Mouse (Mus musculus) adrenal gland (tissue): Measurements from ENCODE around the gene Camp.

ENCODE experiments used
- intact Hi-C: fragments of 180-260 bp; cut with DNase I; formaldehyde crosslinking; loops from one replicate; pipeline ENCODE4 v1.15.1; 2025
- long read RNA-seq, 2 experiments: library from polyadenylated mRNA; unstranded; transcript quantifications; one replicate each; pipeline ENCODE4 v2.0.0; 2020; ENCODE audit warnings: borderline replicate concordance in 1 of 2; ENCODE audit not compliant: insufficient replicate concordance in 1 of 2

The Camp gene
- long read RNA-seq, experiment 1: 0 reads
- long read RNA-seq, experiment 2: 0 reads

GRCm38 (mm10) chr9:109849312-109849758, at the start of gene Camp:
Gene Camp (minus strand): TSS chr9:109849617.
- intact Hi-C loops: no loop called here

GRCm38 (mm10) chr9:109898027-109898426, 48.6 kb upstream of the Camp start:
- intact Hi-C loops: no loop called here

DNA sequence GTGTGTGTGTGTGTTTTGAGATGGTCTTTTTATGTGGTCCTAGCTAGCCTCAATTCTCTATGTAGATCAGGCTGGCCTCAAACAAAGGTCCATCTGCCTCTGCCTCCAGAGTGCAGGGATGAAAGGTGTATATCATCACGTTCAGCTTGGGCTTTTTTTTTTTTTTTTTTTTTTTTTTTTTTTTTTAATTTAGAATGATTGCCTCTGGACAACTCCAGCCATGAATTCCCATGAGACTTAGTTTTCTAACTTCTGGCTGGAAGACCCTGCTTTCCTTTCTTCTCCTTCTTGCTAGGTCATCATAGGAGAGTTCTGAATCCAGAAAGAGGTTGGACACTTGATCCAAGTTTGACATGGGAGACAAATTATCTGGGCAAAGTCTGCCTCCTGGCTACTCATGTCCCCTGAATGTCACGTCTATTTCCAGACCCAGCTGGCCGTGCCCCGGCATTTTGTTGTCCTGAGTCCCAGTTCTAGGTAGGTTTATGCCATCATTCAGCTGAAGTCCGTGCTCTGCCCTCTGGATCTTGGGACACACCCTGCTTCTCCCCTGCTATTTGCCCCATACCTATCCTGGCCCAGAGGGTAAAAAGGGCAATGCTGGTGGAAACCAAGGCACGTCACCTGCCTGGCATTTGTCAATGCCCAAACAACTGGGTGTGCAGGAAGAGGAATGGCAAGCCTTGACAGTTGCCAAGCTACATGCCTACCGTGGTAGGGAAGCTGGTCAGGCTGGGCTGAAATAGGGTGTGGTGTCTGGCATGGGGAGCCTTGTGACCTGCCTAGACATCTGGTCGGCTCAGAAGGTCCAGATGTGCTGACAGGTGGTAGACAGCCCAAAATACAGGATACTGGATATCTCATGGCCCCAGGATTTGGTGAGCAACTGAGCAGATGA, 47.1 kb upstream of the Camp start:
- intact Hi-C loops: loop anchor here (2.0 kb wide), 1 partner anchor 38 kb away; no protein-coding TSS in a partner anchor

DNA sequence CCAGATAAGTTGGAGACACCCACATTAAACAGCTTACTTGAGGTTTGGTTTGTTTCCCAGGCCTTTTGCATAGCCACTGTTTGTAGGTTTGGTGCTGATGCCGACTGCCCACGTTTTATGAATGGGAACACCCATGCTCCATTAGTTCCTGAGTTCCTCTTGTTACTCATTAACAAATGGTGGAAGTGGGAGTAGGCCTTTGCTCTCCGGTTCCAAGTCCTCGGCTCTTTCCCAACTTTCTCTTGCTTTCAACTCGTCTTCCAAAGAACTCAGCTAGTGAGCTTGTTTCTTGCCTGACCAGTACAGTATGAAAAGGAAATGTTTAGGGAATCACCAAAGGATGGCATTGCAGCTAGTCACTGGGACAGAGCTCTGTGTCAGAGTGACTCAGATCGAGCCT, 46.2 kb upstream of the Camp start:
- intact Hi-C loops: no loop called here

GRCm38 (mm10) chr9:109894413-109895090, 45.1 kb upstream of the Camp start:
- intact Hi-C loops: loop anchor here (5.0 kb wide), 1 partner anchor 88 kb away; no protein-coding TSS in a partner anchor

GRCm38 (mm10) chr9:109892651-109893250, 43.3 kb upstream of the Camp start:
- intact Hi-C loops: loop anchor here (2.0 to 5.0 kb wide), 2 partner anchors 90 to 180 kb away; no protein-coding TSS in a partner anchor

DNA sequence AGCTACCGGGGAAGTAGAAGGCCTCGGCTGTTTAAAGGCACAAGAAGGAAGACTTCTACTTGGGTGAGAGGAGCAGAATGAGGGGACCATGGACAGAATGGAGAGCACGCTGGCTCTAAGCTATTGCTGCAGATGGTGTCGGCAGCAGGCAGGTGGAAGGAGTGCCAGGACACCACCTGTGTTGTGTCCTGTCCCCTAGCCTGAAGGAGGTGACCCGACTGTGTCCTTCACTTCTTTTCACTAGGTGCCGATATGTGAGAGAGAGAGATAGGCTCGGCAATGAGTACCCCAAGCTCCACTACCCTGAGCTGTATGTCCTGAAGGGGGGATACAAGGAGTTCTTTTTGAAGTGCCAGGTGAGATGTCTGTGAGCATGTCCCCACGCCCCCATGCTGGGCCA, 42.1 kb upstream of the Camp start:
- intact Hi-C loops: loop anchor here (5.0 kb wide), 1 partner anchor 91 kb away; no protein-coding TSS in a partner anchor

GRCm38 (mm10) chr9:109887321-109887720, 37.9 kb upstream of the Camp start:
- intact Hi-C loops: no loop called here

DNA sequence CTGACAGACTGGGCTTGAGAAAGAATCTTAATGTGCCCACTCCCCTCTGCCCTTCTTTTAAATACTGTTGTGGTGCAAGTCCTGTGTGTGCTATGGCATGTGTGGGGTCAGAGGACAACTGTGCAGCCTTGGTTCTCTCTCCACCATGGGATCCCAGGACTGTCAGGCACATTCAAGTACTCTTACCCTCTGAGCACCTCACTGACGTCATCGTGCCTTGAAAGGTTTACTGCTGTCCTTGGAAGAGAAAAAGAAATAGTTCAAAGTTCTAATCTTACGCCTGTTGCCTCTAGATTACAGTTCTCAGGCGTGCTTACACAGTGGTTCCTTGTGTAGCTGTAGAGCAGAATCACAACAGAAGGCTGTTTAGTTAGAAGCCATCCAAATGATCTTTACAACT, 36.8 kb upstream of the Camp start:
- intact Hi-C loops: no loop called here

DNA sequence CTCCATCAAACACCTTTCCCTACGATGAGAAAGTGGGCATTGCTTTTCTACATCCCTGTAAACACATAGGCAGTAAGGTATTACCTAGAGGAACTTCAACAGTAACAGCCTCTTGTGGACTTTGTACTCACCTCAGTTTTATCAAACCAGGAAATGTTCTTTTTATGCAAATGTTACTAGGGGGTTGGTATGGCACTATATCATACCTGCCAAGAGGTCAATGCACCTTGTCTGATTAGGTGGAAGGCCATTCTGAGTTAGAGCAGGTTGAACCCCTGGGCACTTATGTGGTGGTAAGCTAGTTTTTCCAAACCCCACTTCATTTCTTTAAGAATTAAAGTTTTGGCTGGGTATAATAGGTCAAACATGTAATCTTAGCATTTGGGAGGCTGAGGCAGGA, 29.9 kb upstream of the Camp start:
- intact Hi-C loops: no loop called here

DNA sequence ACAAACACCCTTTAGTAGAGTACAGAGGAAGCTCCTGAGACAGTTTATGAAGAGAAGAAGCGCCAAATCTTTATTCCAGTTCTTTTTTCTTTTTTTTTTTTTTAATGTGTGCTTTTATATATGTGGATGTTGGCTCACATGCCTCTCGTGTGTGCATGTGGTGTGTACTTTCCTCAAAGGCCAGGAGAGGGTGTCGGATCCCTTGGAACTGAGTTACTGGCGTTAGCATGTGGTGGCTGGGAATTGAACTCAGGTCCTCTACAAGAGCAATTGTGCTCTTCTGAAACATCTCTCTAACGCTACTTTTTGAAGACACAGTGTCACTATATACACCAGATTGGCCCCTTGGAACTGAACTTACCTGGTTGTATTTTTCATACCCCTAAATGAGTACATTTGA, 28.2 kb upstream of the Camp start:
- intact Hi-C loops: no loop called here

DNA sequence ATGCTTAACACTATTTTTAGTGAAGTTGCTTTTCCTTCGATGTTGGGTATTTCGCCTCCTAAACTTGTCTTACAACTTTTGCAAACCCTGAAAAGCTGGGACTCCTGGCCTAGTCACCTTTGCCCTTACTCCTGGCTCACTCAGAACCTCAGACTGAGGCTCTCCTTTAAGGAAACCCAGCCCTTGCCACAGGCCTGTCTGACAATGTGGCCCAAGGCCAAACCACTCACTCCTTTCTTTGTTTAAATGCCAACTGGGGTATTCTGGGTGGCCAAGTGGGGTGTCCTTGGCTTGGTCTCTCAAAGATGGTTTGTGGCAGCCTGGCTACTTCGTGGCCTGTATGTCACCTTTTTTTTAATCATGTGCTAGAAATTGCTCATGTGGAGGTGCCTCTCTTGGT, 27.3 kb upstream of the Camp start:
- intact Hi-C loops: no loop called here

DNA sequence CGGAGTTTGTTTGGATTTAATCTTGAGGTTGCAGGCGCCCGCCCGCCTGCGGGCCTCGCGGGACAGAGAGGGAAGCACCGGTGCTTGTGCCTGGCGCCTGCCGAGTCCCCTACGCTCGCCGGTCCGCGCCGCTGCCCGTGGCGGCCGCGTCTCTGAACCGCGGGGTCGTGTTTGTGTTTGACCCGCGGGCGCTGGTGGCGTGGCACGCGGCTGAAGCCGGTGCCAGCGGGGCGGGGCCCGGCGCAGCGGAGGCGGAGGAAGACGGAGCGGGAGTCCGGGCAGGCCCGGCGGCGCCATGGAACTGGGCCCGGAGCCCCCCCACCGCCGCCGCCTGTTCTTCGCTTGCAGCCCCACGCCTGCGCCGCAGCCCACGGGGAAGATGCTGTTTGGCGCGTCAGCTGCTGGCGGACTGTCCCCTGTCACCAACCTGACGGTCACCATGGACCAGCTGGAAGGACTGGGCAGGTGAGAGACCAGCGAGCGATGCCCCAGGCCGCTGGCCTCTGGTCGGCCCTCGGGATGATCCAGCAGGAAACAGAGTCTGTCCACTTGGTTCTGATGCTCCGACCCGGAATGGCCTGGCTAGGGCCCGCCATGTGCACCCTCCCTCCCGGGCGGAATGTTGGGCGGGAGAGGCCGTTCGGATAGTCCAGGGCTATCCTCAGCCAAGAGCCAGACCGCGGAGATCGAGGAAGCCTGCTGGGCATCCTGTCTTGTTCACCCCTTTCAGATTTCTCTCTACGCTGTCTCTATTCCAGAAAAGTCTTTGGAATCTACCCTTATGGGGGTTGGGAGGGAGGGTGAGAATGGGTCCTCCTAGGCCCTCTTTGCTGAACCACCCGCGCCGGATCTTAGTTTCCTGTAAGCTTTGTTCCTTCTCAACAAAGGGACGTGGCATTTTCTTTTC, 26.5 kb upstream of the Camp start:
- intact Hi-C loops: no loop called here

- intact Hi-C loops: no loop called here
Measured at GRCm38 (mm10) chr9:109874797-109875691, 25.6 kb upstream of the Camp start, which contains the start of gene Cdc25a. Gene Cdc25a (plus strand): TSS chr9:109875579.

DNA sequence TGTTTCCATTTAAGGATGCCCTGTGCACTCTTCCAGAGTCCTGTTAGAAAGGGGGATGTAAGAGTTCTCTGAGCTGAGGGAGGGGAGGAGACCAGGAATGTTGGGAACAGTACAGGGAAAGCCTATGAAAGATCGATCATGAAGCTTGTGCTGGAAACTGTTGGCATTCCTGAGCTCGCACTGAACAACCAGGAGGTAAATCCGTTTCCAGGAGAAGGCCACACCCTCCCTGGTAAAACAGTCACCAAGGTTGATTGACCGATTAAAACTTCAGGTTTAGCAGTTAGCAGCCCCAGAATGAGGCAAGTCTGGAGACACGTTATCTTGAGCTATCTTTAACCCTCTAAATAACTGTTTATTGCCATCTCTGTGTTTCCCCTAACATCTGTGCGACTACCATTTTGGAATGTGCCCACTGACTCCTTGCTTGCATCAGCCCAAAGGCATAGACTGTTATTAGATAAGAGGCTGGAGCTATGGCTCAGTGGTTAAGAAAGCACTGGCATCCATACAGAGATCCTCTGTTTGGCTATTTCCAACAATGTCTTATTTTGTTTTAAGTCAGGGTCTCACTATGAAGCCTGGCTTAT, 21.7 kb upstream of the Camp start:
- intact Hi-C loops: no loop called here

DNA sequence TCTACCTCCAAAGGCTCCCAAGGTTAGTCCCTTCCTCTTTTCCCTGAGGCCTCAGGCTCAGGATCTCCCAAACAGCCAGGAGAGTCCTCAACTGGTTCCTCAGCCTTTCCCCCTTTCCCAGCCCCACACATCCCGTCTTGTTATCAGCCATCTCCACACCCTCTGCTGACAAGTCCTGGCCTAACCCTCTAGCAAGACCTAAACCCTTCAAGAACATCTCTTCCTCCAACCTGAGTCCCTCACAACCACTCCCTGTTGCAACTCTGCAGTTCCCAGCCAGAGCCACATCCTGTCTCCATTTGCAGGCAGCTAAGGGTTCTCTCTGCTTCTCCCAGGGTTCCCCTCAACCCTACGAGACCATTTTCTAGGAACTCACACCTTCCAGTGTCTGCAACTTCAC, 16.8 kb upstream of the Camp start:
- intact Hi-C loops: no loop called here

GRCm38 (mm10) chr9:109863085-109863484, 13.7 kb upstream of the Camp start:
- intact Hi-C loops: no loop called here

DNA sequence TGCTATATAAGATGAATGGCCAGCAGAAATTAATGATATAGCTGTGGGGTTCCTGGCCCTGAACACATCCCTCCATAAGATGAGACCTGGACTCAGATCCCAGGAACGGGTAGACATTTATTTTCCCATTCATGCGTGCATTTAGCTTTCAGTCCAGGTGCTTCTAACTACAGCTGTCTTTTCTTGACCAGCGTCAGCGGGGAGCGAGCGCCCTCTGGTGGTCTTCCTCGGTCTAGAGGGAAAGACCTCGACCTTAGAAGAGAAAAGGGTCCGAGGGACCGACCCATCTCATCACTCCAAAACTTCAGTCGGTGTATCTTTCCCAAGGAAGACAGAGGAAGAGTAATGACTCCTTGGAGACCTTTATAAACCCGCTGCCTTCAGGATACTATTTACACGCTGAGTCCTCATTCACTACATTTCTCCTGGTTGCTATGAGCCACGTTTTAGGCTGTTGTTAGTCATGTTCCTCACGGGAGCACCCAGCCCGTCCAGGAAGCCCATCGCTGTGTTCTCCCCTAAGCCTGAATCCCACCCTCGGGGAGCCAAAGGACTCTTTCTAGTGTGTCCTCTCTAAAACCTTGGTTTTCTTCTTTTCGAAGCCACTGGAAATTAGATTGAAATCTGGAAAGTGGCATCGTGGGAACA, 13.1 kb upstream of the Camp start:
- intact Hi-C loops: no loop called here

- intact Hi-C loops: no loop called here
Measured at GRCm38 (mm10) chr9:109855947-109856346, 6.5 kb upstream of the Camp start.
